Mouse (Mus musculus) embryonic facial prominence, embryonic 14.5 days (tissue): Measurements from ENCODE around the gene Acox1. TPM values are rescaled to one million over a fixed set of nuclear protein-coding genes. Genes with fewer than 3 reads are reported as not detected.

Source experiments
- ATAC-seq: fragments of 200-750 bp; cut with Nextera tagmentation; 2 replicates; pipeline ENCODE4 v1.8.0; 2017; ENCODE audit warnings: low read depth, moderate number of reproducible peaks, moderate TSS enrichment
- DNase-seq: peaks from one replicate; pipeline ENCODE4 v3.0.0-alpha.2; 2015; ENCODE audit warnings: low spot score
- H3K27ac ChIP-seq: fragments of 300-500 bp; sonication (generic); replicated peaks from 2 replicates; pipeline ENCODE4 v1.5.1; 2014; ENCODE audit warnings: low read depth, mild to moderate bottlenecking, low read length, moderate library complexity
- H3K27me3 ChIP-seq: fragments of 300-500 bp; sonication (generic); replicated peaks from 2 replicates; pipeline ENCODE4 v1.6.1; 2014; ENCODE audit warnings: low read length; ENCODE audit not compliant: control insufficient read depth, insufficient read depth
- H3K36me3 ChIP-seq: fragments of 300-500 bp; sonication (generic); 2 replicates; pipeline ENCODE4 v1.6.1; 2014; ENCODE audit warnings: low read length, mixed read lengths; ENCODE audit not compliant: control insufficient read depth, insufficient read depth
- H3K4me1 ChIP-seq: fragments of 300-500 bp; sonication (generic); 2 replicates; pipeline ENCODE4 v1.6.1; 2014; ENCODE audit warnings: antibody characterized with exemption, low read length; ENCODE audit not compliant: control insufficient read depth, insufficient read depth
- H3K4me2 ChIP-seq: fragments of 300-500 bp; sonication (generic); 2 replicates; pipeline ENCODE4 v1.6.1; 2014; ENCODE audit warnings: low read depth, mild to moderate bottlenecking, low read length, moderate library complexity, mixed read lengths
- H3K4me3 ChIP-seq: fragments of 300-500 bp; sonication (generic); 2 replicates; pipeline ENCODE4 v1.5.1; 2014; ENCODE audit warnings: low read depth, mild to moderate bottlenecking, low read length
- H3K9ac ChIP-seq: fragments of 300-500 bp; sonication (generic); 2 replicates; pipeline ENCODE4 v1.6.1; 2014; ENCODE audit warnings: low read depth, mild to moderate bottlenecking, low read length, moderate library complexity, mixed read lengths
- H3K9me3 ChIP-seq: fragments of 300-500 bp; sonication (generic); 2 replicates; pipeline ENCODE4 v1.6.1; 2016; ENCODE audit warnings: low read length; ENCODE audit not compliant: control insufficient read depth
- WGBS: fragments of 180-500 bp; shearing (Covaris S2); extraction: QIAGEN DNeasy Blood & Tissue Kit; methylation state at CpG from one replicate; pipeline ENCODE4 v1.1.7; 2014; 5-methylcytosine and 5-hydroxymethylcytosine counted together
- polyA plus RNA-seq: library from polyadenylated mRNA; unstranded; fragments of >200 nt; fragmentation: Nextera tagmentation; extraction: Ambion mirVana; gene quantifications from 2 replicates; pipeline ENCODE4 v1.2.1, GENCODE M21; 2014

Gene Acox1
- polyA plus RNA-seq, result 29.8 and 30.8 TPM in 2 replicates

GRCm38 (mm10) chr11:116198639-116199531 is at the start of gene Acox1, which contains the start of gene Ten1:
Gene Acox1 (minus strand): TSS chr11:116199045.
Gene Ten1 (plus strand): TSS chr11:116198855.
- Histone ChIP-seq H3K4me3 (peak within 1 kb of the TSS; percentile 80), H3K4me1 (peaks cover 8% of the 10 kb centered on the region), H3K4me2 (peak within 1 kb of the TSS; percentile 79), H3K27me3 (no peaks in the 10 kb centered on the region), H3K27ac (peak within 1 kb of the TSS; percentile 89), H3K36me3 (0 out of 2 replicates have a peak, but pooled peaks cover 10% of the 10 kb centered on the region), H3K9ac (peak within 1 kb of the TSS; percentile 78), H3K9me3 (no peaks in the 10 kb centered on the region)
- ATAC-seq, result peak; percentile 98
- 1% methylated on average over 57 of the region's 62 CpGs for WGBS
- DNase-seq, result peak; percentile 98

- peak; percentile 22 for DNase-seq
- Histone ChIP-seq H3K9me3 (no peaks in the 10 kb centered on the region), H3K9ac (no peak overlapping the region), H3K4me2 (no peak overlapping the region), H3K27ac (no peak overlapping the region), H3K36me3 (peaks cover 97% of the 10 kb centered on the region), H3K27me3 (no peaks in the 10 kb centered on the region), H3K4me1 (no peaks in the 10 kb centered on the region), H3K4me3 (no peak overlapping the region)
- 81% methylated on average over 14 of the region's 14 CpGs for WGBS
- no peak for ATAC-seq
Measured at GRCm38 (mm10) chr11:116247502-116248222, 48.8 kb upstream of the Acox1 start.

GRCm38 (mm10) chr11:116245616-116246015 is 46.8 kb upstream of the Acox1 start:
- no peak for ATAC-seq
- no peaks in the 10 kb centered on the region for H3K9me3 ChIP-seq
- 80% methylated on average over 6 of the region's 6 CpGs for WGBS
- peaks cover 76% of the 10 kb centered on the region for H3K36me3 ChIP-seq
- no peak overlapping the region for H3K9ac ChIP-seq
- H3K4me3 ChIP-seq, result no peak overlapping the region
- H3K4me2 ChIP-seq, result no peak overlapping the region
- H3K27ac ChIP-seq, result no peak overlapping the region
- no peaks in the 10 kb centered on the region for H3K4me1 ChIP-seq
- DNase-seq, result no peak
- H3K27me3 ChIP-seq, result no peaks in the 10 kb centered on the region

GRCm38 (mm10) chr11:116244580-116244979 is 45.7 kb upstream of the Acox1 start:
- Histone ChIP-seq H3K36me3 (peaks cover 66% of the 10 kb centered on the region), H3K27me3 (no peaks in the 10 kb centered on the region), H3K9me3 (no peaks in the 10 kb centered on the region), H3K4me3 (no peak overlapping the region), H3K27ac (no peak overlapping the region), H3K4me2 (no peak overlapping the region), H3K9ac (no peak overlapping the region), H3K4me1 (no peaks in the 10 kb centered on the region)
- DNase-seq (no peak), ATAC-seq (no peak)
- 78% methylated on average over 8 of the region's 8 CpGs for WGBS

- Histone ChIP-seq H3K27ac (no peak overlapping the region), H3K9me3 (no peaks in the 10 kb centered on the region), H3K36me3 (peaks cover 38% of the 10 kb centered on the region), H3K4me3 (no peak overlapping the region), H3K9ac (0 out of 2 replicates have a peak overlapping the region, but pooled peaks have one; percentile 8), H3K4me2 (no peak overlapping the region), H3K4me1 (no peaks in the 10 kb centered on the region), H3K27me3 (peaks cover 17% of the 10 kb centered on the region)
- no peak for DNase-seq
- no peak for ATAC-seq
- 25% methylated on average over 12 of the region's 12 CpGs for WGBS
Measured at GRCm38 (mm10) chr11:116241744-116242235, 42.9 kb upstream of the Acox1 start.

- Histone ChIP-seq H3K4me3 (no peak overlapping the region), H3K36me3 (peaks cover 18% of the 10 kb centered on the region), H3K27me3 (peaks cover 17% of the 10 kb centered on the region), H3K27ac (no peak overlapping the region), H3K4me2 (no peak overlapping the region), H3K9me3 (no peaks in the 10 kb centered on the region), H3K9ac (0 out of 2 replicates have a peak overlapping the region, but pooled peaks have one; percentile 5), H3K4me1 (no peaks in the 10 kb centered on the region)
- WGBS, result 18% methylated on average over 7 of the region's 7 CpGs
- no peak for ATAC-seq
- no peak for DNase-seq
Measured at GRCm38 (mm10) chr11:116239797-116240196, 41.0 kb upstream of the Acox1 start.

GRCm38 (mm10) chr11:116237742-116238395 is 39.0 kb upstream of the Acox1 start, which contains the start of gene Evpl:
Gene Evpl (minus strand): TSS chr11:116238077.
- peaks cover 17% of the 10 kb centered on the region for H3K27me3 ChIP-seq
- WGBS, result 12% methylated on average over 26 of the region's 31 CpGs
- DNase-seq (peak; percentile 85), ATAC-seq (peak; percentile 92)
- no peaks in the 10 kb centered on the region for H3K9me3 ChIP-seq
- H3K9ac ChIP-seq, result peak within 1 kb of the TSS; percentile 45
- H3K4me2 ChIP-seq, result peak within 1 kb of the TSS; percentile 43
- H3K27ac ChIP-seq, result no peak within 1 kb of the TSS
- H3K4me1 ChIP-seq, result no peaks in the 10 kb centered on the region
- H3K36me3 ChIP-seq, result no peaks in the 10 kb centered on the region
- peak within 1 kb of the TSS; percentile 28 for H3K4me3 ChIP-seq

GRCm38 (mm10) chr11:116234901-116235300 is 36.1 kb upstream of the Acox1 start:
- Histone ChIP-seq H3K9me3 (no peaks in the 10 kb centered on the region), H3K4me2 (no peak overlapping the region)

More at GRCm38 (mm10) chr11:116234901-116235300, 36.1 kb upstream of the Acox1 start:
- Histone ChIP-seq H3K27me3 (peaks cover 17% of the 10 kb centered on the region), H3K4me1 (no peaks in the 10 kb centered on the region), H3K27ac (no peak overlapping the region), H3K36me3 (no peaks in the 10 kb centered on the region), H3K9ac (no peak overlapping the region), H3K4me3 (no peak overlapping the region)
- DNase-seq, result no peak
- no peak for ATAC-seq
- 86% methylated on average over 8 of the region's 8 CpGs for WGBS
